Mouse (Mus musculus): Measurements from ENCODE around the gene Ccdc113.

GRCm38 (mm10) chr8:95499266-95500064 lies 34.4 kb upstream of the Ccdc113 start:
- TF ChIP-seq CTCF (IDR thresholded peaks at IDR 0.05; ENCODE audit: insufficient read depth, low read length) (no peak), POLR2A (IDR thresholded peaks at IDR 0.05; ENCODE audit: borderline replicate concordance, extremely low read depth, low read depth, low read length) (no peak)

All from lung, adult 2 months (tissue).